Mouse (Mus musculus) stomach, embryonic 14.5 days (tissue): ENCODE measurements around the gene S100a5. TPM values are rescaled to one million over a fixed set of nuclear protein-coding genes. Genes with fewer than 3 reads are reported as not detected.
A peak's percentile ranks its signal among the peaks of the same experiment; 100 is the strongest.

Source experiments
- ATAC-seq: fragments of 200-750 bp; cut with Nextera tagmentation; 2 replicates; pipeline ENCODE4 v1.8.0; 2017; ENCODE audit warnings: low read depth, moderate TSS enrichment; ENCODE audit not compliant: insufficient number of reproducible peaks, insufficient read depth, low FRiP score
- H3K27ac ChIP-seq: fragments of 300-500 bp; sonication (generic); 2 replicates; pipeline ENCODE4 v1.5.1; 2014; ENCODE audit warnings: mild to moderate bottlenecking, low read length, moderate library complexity, mixed read lengths
- H3K27me3 ChIP-seq: fragments of 300-500 bp; sonication (generic); 2 replicates; pipeline ENCODE4 v1.6.1; 2014; ENCODE audit warnings: low read length, control low read depth, mixed read lengths; ENCODE audit not compliant: control insufficient read depth, insufficient read depth
- H3K36me3 ChIP-seq: fragments of 300-500 bp; sonication (generic); 2 replicates; pipeline ENCODE4 v1.6.1; 2014; ENCODE audit warnings: mild to moderate bottlenecking, control low read depth, low read length, moderate library complexity, mixed read lengths; ENCODE audit not compliant: control insufficient read depth, insufficient read depth
- H3K4me1 ChIP-seq: fragments of 300-500 bp; sonication (generic); 2 replicates; pipeline ENCODE4 v1.6.1; 2014; ENCODE audit warnings: low read length, control low read depth, mixed read lengths; ENCODE audit not compliant: control insufficient read depth, insufficient read depth
- H3K4me2 ChIP-seq: fragments of 300-500 bp; sonication (generic); replicated peaks from 2 replicates; pipeline ENCODE4 v1.6.1; 2014; ENCODE audit warnings: low read depth, low read length, control low read depth
- H3K4me3 ChIP-seq: fragments of 300-500 bp; sonication (generic); 2 replicates; pipeline ENCODE4 v1.5.1; 2014; ENCODE audit warnings: low read depth, low read length, control low read depth
- H3K9ac ChIP-seq: fragments of 300-500 bp; sonication (generic); replicated peaks from 2 replicates; pipeline ENCODE4 v1.6.1; 2014; ENCODE audit warnings: low read depth, mild to moderate bottlenecking, control low read depth, low read length, moderate library complexity, mixed read lengths
- H3K9me3 ChIP-seq: fragments of 300-500 bp; sonication (generic); 2 replicates; pipeline ENCODE4 v1.6.1; 2016; ENCODE audit warnings: low read depth, low read length, control low read depth; ENCODE audit not compliant: control insufficient read depth
- WGBS: fragments of 180-500 bp; shearing (Covaris S2); extraction: QIAGEN DNeasy Blood & Tissue Kit; methylation state at CpG from one replicate; pipeline ENCODE4 v1.1.7; 2014; 5-methylcytosine and 5-hydroxymethylcytosine counted together
- polyA plus RNA-seq: library from polyadenylated mRNA; unstranded; fragments of >200 nt; fragmentation: Nextera tagmentation; extraction: Ambion mirVana; gene quantifications from 2 replicates; pipeline ENCODE4 v1.2.1, GENCODE M21; 2014

Gene S100a5
- polyA plus RNA-seq, 1 experiment from 2014 or later, result 0.71 TPM

GRCm38 (mm10) chr3:90638511-90639275 is 30.4 kb downstream of the S100a5 start:
- Histone ChIP-seq H3K27me3 (no peaks in the 10 kb centered on the region), H3K36me3 (no peaks in the 10 kb centered on the region), H3K9ac (no peak overlapping the region), H3K27ac (no peak overlapping the region), H3K4me3 (no peak overlapping the region), H3K4me2 (no peak overlapping the region), H3K9me3 (no peaks in the 10 kb centered on the region), H3K4me1 (no peaks in the 10 kb centered on the region)
- no peak for ATAC-seq
- WGBS, result 62% methylated on average over 1 of the region's 1 CpGs

DNA sequence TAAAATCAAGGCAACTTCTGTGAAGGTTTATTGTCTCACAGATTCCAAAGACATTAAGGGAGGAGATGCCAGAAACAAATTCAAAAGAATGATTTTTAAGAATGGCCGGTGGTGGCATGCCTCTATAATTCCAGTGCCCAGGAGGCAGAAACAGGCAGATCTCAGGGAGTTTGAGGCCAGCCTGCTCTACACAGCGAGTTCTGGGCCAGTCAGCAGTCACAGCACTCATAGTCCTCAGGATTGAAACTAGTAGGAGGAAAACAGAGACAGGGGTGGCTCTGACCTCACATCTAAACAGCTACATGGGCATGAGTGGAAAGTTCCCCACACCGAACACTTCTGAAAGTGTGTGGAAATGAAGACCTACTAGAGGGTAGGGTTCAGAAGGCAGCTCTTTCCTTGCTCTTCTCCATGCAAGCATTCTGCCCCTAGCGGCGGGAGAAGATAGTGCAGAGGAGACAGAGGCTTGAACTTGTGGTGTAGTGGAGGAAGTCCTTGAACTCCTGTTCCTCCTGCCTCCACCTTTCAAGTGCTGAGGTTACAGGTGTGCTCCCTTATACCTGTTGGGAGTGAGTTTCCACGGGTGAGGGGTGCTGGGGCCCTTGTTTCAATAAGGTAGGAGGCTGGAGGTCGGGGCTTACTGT is 31.3 kb downstream of the S100a5 start:
- H3K27ac ChIP-seq, result no peak overlapping the region
- H3K4me3 ChIP-seq, result no peak overlapping the region
- H3K4me1 ChIP-seq, result no peaks in the 10 kb centered on the region
- WGBS, result 50% methylated on average over 7 of the region's 7 CpGs
- H3K36me3 ChIP-seq, result no peaks in the 10 kb centered on the region
- no peak overlapping the region for H3K4me2 ChIP-seq
- H3K9me3 ChIP-seq, result no peaks in the 10 kb centered on the region
- H3K27me3 ChIP-seq, result no peaks in the 10 kb centered on the region
- ATAC-seq, result no peak
- no peak overlapping the region for H3K9ac ChIP-seq

- Histone ChIP-seq H3K4me2 (no peak overlapping the region), H3K4me3 (no peak overlapping the region), H3K9ac (no peak overlapping the region), H3K27ac (no peak overlapping the region), H3K36me3 (no peaks in the 10 kb centered on the region), H3K27me3 (no peaks in the 10 kb centered on the region), H3K9me3 (no peaks in the 10 kb centered on the region), H3K4me1 (no peaks in the 10 kb centered on the region)
- WGBS, result 82% methylated on average over 7 of the region's 7 CpGs
- ATAC-seq, result no peak
Observed at GRCm38 (mm10) chr3:90640981-90641380, 32.7 kb downstream of the S100a5 start.

DNA sequence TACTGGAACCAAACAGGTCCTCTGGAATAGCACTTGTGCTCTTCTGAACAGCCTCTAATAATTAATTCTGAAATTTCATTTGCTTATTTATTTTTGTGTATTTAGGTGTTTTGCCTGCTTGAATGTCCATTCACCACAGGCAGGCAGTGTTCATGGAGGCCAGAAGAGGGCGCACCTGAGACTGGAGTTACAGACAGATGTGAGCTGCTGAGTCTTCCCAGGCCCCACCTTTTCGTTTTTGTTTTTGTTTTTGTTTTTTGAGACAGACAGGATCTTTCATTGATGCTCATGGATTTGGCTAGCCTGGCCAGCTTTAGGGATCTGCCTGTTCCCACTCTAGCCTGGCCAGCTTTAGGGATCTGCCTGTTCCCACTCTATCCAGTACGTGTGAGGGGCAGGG is 35.9 kb downstream of the S100a5 start:
- Histone ChIP-seq H3K4me3 (no peak overlapping the region), H3K27ac (no peak overlapping the region)
- WGBS, result 54% methylated on average over 3 of the region's 3 CpGs

GRCm38 (mm10) chr3:90647291-90647690 is 39.0 kb downstream of the S100a5 start:
- no peak overlapping the region for H3K27ac ChIP-seq
- no peak overlapping the region for H3K9ac ChIP-seq
- H3K4me2 ChIP-seq, result no peak overlapping the region
- H3K27me3 ChIP-seq, result no peaks in the 10 kb centered on the region
- H3K9me3 ChIP-seq, result no peaks in the 10 kb centered on the region
- H3K4me3 ChIP-seq, result no peak overlapping the region
- no peak for ATAC-seq
- 86% methylated on average over 1 of the region's 1 CpGs for WGBS
- no peaks in the 10 kb centered on the region for H3K4me1 ChIP-seq
- H3K36me3 ChIP-seq, result no peaks in the 10 kb centered on the region

More for the DNA sequence above, 35.9 kb downstream of the S100a5 start:
- H3K9me3 ChIP-seq, result no peaks in the 10 kb centered on the region
- no peak overlapping the region for H3K9ac ChIP-seq
- no peaks in the 10 kb centered on the region for H3K36me3 ChIP-seq
- no peak for ATAC-seq
- no peaks in the 10 kb centered on the region for H3K27me3 ChIP-seq
- no peaks in the 10 kb centered on the region for H3K4me1 ChIP-seq
- no peak overlapping the region for H3K4me2 ChIP-seq

- H3K9ac ChIP-seq, result no peak overlapping the region
- no peak for ATAC-seq
- no peak overlapping the region for H3K4me2 ChIP-seq
- H3K36me3 ChIP-seq, result no peaks in the 10 kb centered on the region
- no peak overlapping the region for H3K27ac ChIP-seq
- no peaks in the 10 kb centered on the region for H3K27me3 ChIP-seq
- no peak overlapping the region for H3K4me3 ChIP-seq
- H3K4me1 ChIP-seq, result no peaks in the 10 kb centered on the region
- H3K9me3 ChIP-seq, result no peaks in the 10 kb centered on the region
Observed at GRCm38 (mm10) chr3:90648981-90649380, 40.7 kb downstream of the S100a5 start.

- 88% methylated on average over 2 of the region's 2 CpGs for WGBS
- Histone ChIP-seq H3K27me3 (no peaks in the 10 kb centered on the region), H3K27ac (no peak overlapping the region), H3K4me1 (no peaks in the 10 kb centered on the region), H3K9me3 (no peaks in the 10 kb centered on the region), H3K4me2 (no peak overlapping the region), H3K36me3 (no peaks in the 10 kb centered on the region), H3K4me3 (no peak overlapping the region), H3K9ac (no peak overlapping the region)
- no peak for ATAC-seq
Observed at GRCm38 (mm10) chr3:90649832-90650231, 41.5 kb downstream of the S100a5 start.

DNA sequence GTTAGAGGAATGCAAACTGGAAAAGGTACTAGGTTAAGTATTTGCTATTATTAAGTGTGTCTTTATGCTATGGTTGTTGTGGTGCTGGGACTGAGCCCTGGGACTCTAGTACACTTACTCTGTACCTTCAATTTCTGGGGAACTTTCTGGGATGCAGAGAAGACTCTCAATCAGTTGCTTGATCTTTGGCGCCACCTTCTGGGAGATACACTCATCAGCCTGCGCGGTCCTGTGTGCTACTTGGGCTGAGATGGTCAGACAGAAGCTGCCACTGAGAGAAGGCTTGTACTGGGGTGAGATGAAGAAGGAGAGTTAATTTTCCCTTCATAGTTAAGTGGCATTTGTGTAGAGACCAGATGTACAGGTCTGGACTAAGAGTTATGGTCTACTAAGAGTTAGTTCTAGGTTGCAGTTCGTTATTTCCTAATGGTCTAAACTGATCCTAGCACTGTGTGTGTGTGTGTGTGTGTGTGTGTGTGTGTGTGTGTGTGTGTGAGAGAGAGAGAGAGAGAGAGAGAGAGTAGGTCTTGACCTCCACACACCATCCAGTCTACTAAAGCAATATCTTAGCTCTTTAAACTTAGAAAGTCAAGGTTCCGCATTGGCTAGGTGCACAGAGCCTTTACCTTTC is 44.7 kb downstream of the S100a5 start:
- Histone ChIP-seq H3K27me3 (no peaks in the 10 kb centered on the region), H3K4me2 (no peak overlapping the region), H3K4me3 (no peak overlapping the region), H3K9me3 (no peaks in the 10 kb centered on the region), H3K36me3 (no peaks in the 10 kb centered on the region), H3K27ac (no peak overlapping the region), H3K9ac (no peak overlapping the region), H3K4me1 (no peaks in the 10 kb centered on the region)
- 38% methylated on average over 5 of the region's 5 CpGs for WGBS
- peak; percentile 80; the same call in 1 of the 2 replicates for ATAC-seq
